ENCODE assay signal across 9 mouse cellular contexts in the genomic region with DNA sequence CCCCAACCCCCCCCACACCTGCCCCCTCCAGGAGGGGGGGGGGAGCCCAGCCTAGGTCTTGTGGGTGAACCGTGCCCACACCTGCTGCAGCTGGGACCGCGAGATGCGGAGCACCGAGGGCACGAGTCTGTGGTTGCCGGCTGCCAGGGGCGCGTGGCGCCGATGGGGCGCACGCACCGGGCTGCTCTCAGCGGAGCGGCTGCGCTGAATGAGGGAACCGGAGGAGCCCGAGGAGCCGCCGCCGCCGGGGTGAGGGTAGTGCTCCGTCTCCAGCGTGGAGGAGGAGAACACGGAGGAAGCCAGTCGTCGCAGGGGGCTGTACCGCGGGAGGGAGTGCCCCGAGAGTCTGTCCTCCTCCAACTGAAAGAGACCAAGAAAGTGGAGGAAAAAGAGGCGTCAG. TPM values are rescaled to one million over a fixed set of nuclear protein-coding genes. Genes with fewer than 3 reads are reported as not detected.
DNase-seq lines count a peak whose midpoint lies in the region; ATAC-seq and TF ChIP-seq lines count a peak whose summit lies in the region.
"Had no signal": no experiment of that assay in that cellular context is flagged by ENCODE, and none has a peak within 500 bp of the region (broad histone marks: within the 10 kb centered on the region; RNA-seq: fewer than 3 reads in every experiment).

No protein-coding gene starts in this region.

- H3K9me3 ChIP-seq in heart, embryonic 15.5 days (replicated peaks) = no peaks in the 10 kb centered on the region
- H3K9me3 ChIP-seq in embryonic facial prominence, embryonic 11.5 days (replicated peaks; ENCODE audit: control insufficient read depth, low read length) = no peaks in the 10 kb centered on the region
- no peaks in the 10 kb centered on the region for H3K9me3 ChIP-seq in intestine, embryonic 15.5 days
- H3K9me3 ChIP-seq in midbrain, postnatal 0 days (ENCODE audit: low read length) = no peaks in the 10 kb centered on the region

- H3K4me2 ChIP-seq in heart, embryonic 15.5 days = peak overlapping the region; percentile 84
- peak overlapping the region; percentile 57 for H3K4me2 ChIP-seq in embryonic facial prominence, embryonic 11.5 days (ENCODE audit: low read depth, low read length)
- H3K4me2 ChIP-seq in intestine, embryonic 15.5 days (replicated peaks) = peak overlapping the region; percentile 77
- H3K4me2 ChIP-seq in midbrain, postnatal 0 days (ENCODE audit: low read depth, low read length, poor library complexity, severe bottlenecking) = 0 out of 2 replicates have a peak overlapping the region, but pooled peaks have one; percentile 6

- no peak for DNase-seq in heart, adult 8-10 months (ENCODE audit: low spot score)
- DNase-seq in embryonic facial prominence, embryonic 11.5 days (ENCODE audit: low spot score) = peak; percentile 18
- DNase-seq in midbrain, postnatal 0 days (ENCODE audit: low spot score) = no peak
- no peak for DNase-seq in urinary bladder, adult 18-20 months (ENCODE audit: low spot score in 2 of 2)
- DNase-seq in spleen, adult 12 weeks (ENCODE audit: low spot score) = no peak
- DNase-seq: cerebellum, adult 2 months had no signal

- peaks cover 65% of the 10 kb centered on the region for H3K27me3 ChIP-seq in heart, embryonic 15.5 days
- peaks cover 31% of the 10 kb centered on the region for H3K27me3 ChIP-seq in embryonic facial prominence, embryonic 11.5 days (ENCODE audit: control insufficient read depth, insufficient read depth, low read length)
- H3K27me3 ChIP-seq in intestine, embryonic 15.5 days (replicated peaks) = peaks cover 54% of the 10 kb centered on the region
- no peaks in the 10 kb centered on the region for H3K27me3 ChIP-seq in midbrain, postnatal 0 days (ENCODE audit: insufficient read depth, low read length)

- no peak for TF ChIP-seq CTCF in midbrain, postnatal 0 days (IDR thresholded peaks at IDR 0.05)

- H3K36me3 ChIP-seq in heart, embryonic 15.5 days = no peaks in the 10 kb centered on the region
- H3K36me3 ChIP-seq in embryonic facial prominence, embryonic 11.5 days (replicated peaks; ENCODE audit: control insufficient read depth, insufficient read depth, low read depth, low read length) = no peaks in the 10 kb centered on the region
- H3K36me3 ChIP-seq in intestine, embryonic 15.5 days = no peaks in the 10 kb centered on the region
- peaks cover 19% of the 10 kb centered on the region for H3K36me3 ChIP-seq in midbrain, postnatal 0 days (ENCODE audit: insufficient read depth, low read length)

- WGBS in heart, embryonic 15.5 days = under 1% methylated on average over 32 of the region's 32 CpGs
- WGBS in embryonic facial prominence, embryonic 11.5 days = 1% methylated on average over 32 of the region's 32 CpGs
- WGBS in intestine, embryonic 15.5 days = 1% methylated on average over 32 of the region's 32 CpGs
- WGBS in midbrain, postnatal 0 days = 14% methylated on average over 28 of the region's 32 CpGs

- ATAC-seq in heart, embryonic 15.5 days (replicated peaks; ENCODE audit: insufficient number of reproducible peaks, insufficient read depth, low FRiP score, low read depth) = no peak
- no peak for ATAC-seq in embryonic facial prominence, embryonic 11.5 days (replicated peaks; ENCODE audit: insufficient number of reproducible peaks, low FRiP score, low TSS enrichment, low read depth)
- 0 out of 2 replicates have a peak, but pooled peaks have one; percentile 11 for ATAC-seq in intestine, embryonic 15.5 days
- no peak for ATAC-seq in midbrain, postnatal 0 days (ENCODE audit: low FRiP score)
- ATAC-seq in frontal cortex, adult (ENCODE audit: low TSS enrichment) = no peak

- H3K9ac ChIP-seq in heart, embryonic 15.5 days = peak overlapping the region; percentile 57
- H3K9ac ChIP-seq in embryonic facial prominence, embryonic 11.5 days (replicated peaks; ENCODE audit: low read length) = peak overlapping the region; percentile 44
- H3K9ac ChIP-seq in intestine, embryonic 15.5 days = peak overlapping the region; percentile 21; the same call in 1 of the 2 replicates
- H3K9ac ChIP-seq in midbrain, postnatal 0 days (replicated peaks; ENCODE audit: low read length, poor library complexity, severe bottlenecking) = no peak overlapping the region

- H3K27ac ChIP-seq in heart, embryonic 15.5 days = no peak overlapping the region
- no peak overlapping the region for H3K27ac ChIP-seq in embryonic facial prominence, embryonic 11.5 days (replicated peaks; ENCODE audit: low read depth, low read length)
- H3K27ac ChIP-seq in intestine, embryonic 15.5 days = no peak overlapping the region
- H3K27ac ChIP-seq in midbrain, postnatal 0 days (ENCODE audit: low read depth, low read length) = no peak overlapping the region

- H3K4me1 ChIP-seq in heart, embryonic 15.5 days (replicated peaks) = peaks cover 40% of the 10 kb centered on the region
- H3K4me1 ChIP-seq in embryonic facial prominence, embryonic 11.5 days (ENCODE audit: control insufficient read depth, insufficient read depth, low read length) = peaks cover 8% of the 10 kb centered on the region; the same call in 1 of the 2 replicates
- H3K4me1 ChIP-seq in intestine, embryonic 15.5 days (replicated peaks) = peaks cover 18% of the 10 kb centered on the region
- H3K4me1 ChIP-seq in midbrain, postnatal 0 days (ENCODE audit: insufficient read depth, low read length) = no peaks in the 10 kb centered on the region

- peak overlapping the region; percentile 47 for H3K4me3 ChIP-seq in heart, embryonic 15.5 days
- H3K4me3 ChIP-seq in embryonic facial prominence, embryonic 11.5 days (ENCODE audit: low read depth, low read length) = peak overlapping the region; percentile 27
- H3K4me3 ChIP-seq in intestine, embryonic 15.5 days (replicated peaks) = peak overlapping the region; percentile 36
- H3K4me3 ChIP-seq in midbrain, postnatal 0 days (ENCODE audit: low read depth, low read length) = no peak overlapping the region; the same call in 1 of the 2 replicates

RNA-seq across cellular contexts. Expression of a gene that starts 22.4 kb away (rescaled TPM):
- polyA plus RNA-seq in heart, embryonic 15.5 days (2015; fragmentation: Nextera tagmentation; extraction: Ambion mirVana) = 0.25 and 0.74 TPM in 2 replicates
- total RNA-seq in heart, adult 8-10 months (2022) = not detected
- not detected in 2 replicates for polyA plus RNA-seq in embryonic facial prominence, embryonic 11.5 days (2014; fragmentation: Nextera tagmentation; extraction: Ambion mirVana)
- not detected in 2 replicates for polyA plus RNA-seq in intestine, embryonic 15.5 days (2015; fragmentation: Nextera tagmentation; extraction: Ambion mirVana)
- total RNA-seq in midbrain, postnatal 0 days (2014; rRNA removed) = 0.93 TPM in 1 of 2 replicates, not detected in the other
- polyA plus RNA-seq in midbrain, postnatal 0 days (2015; fragmentation: Nextera tagmentation; extraction: Ambion mirVana) = 0.20 TPM in 1 of 2 replicates, not detected in the other

RNA-seq across cellular contexts. Expression of a gene that starts 26.8 kb away (rescaled TPM):
- 0.05 and 0.29 TPM in 2 replicates for polyA plus RNA-seq in heart, embryonic 15.5 days (2015; fragmentation: Nextera tagmentation; extraction: Ambion mirVana)
- under 1 TPM; 0.11 to 0.41 (median 0.24) TPM for total RNA-seq in heart, adult 8-10 months (2022)
- polyA plus RNA-seq in embryonic facial prominence, embryonic 11.5 days (2014; fragmentation: Nextera tagmentation; extraction: Ambion mirVana) = 0.38 and 0.63 TPM in 2 replicates
- 0.24 and 0.26 TPM in 2 replicates for polyA plus RNA-seq in intestine, embryonic 15.5 days (2015; fragmentation: Nextera tagmentation; extraction: Ambion mirVana)
- total RNA-seq in midbrain, postnatal 0 days (2014; rRNA removed) = 46.8 and 50.1 TPM in 2 replicates
- 5.4 and 6.1 TPM in 2 replicates for polyA plus RNA-seq in midbrain, postnatal 0 days (2015; fragmentation: Nextera tagmentation; extraction: Ambion mirVana)

RNA-seq across cellular contexts. Expression of a gene that starts 31.9 kb away (rescaled TPM):
- polyA plus RNA-seq in heart, embryonic 15.5 days (2015; fragmentation: Nextera tagmentation; extraction: Ambion mirVana) = 3.5 and 28.8 TPM in 2 replicates
- total RNA-seq in heart, adult 8-10 months (2022) = 1 to 10 TPM in 1 of 4 experiments, under 1 TPM in 3; 0.54 to 1.0 (median 0.88) TPM
- polyA plus RNA-seq in embryonic facial prominence, embryonic 11.5 days (2014; fragmentation: Nextera tagmentation; extraction: Ambion mirVana) = 0.43 and 1.0 TPM in 2 replicates
- polyA plus RNA-seq in intestine, embryonic 15.5 days (2015; fragmentation: Nextera tagmentation; extraction: Ambion mirVana) = 0.92 TPM in 1 of 2 replicates, not detected in the other
- 2.0 and 3.0 TPM in 2 replicates for total RNA-seq in midbrain, postnatal 0 days (2014; rRNA removed)
- 1.5 and 2.1 TPM in 2 replicates for polyA plus RNA-seq in midbrain, postnatal 0 days (2015; fragmentation: Nextera tagmentation; extraction: Ambion mirVana)

RNA-seq across cellular contexts. Expression of a gene that starts 35.8 kb away (rescaled TPM):
- polyA plus RNA-seq in heart, embryonic 15.5 days (2015; fragmentation: Nextera tagmentation; extraction: Ambion mirVana) = 23.1 and 27.6 TPM in 2 replicates
- total RNA-seq in heart, adult 8-10 months (2022) = 1 to 10 TPM; 1.7 to 2.2 (median 1.8) TPM
- polyA plus RNA-seq in embryonic facial prominence, embryonic 11.5 days (2014; fragmentation: Nextera tagmentation; extraction: Ambion mirVana) = 65.9 and 74.9 TPM in 2 replicates
- 48.7 and 48.9 TPM in 2 replicates for polyA plus RNA-seq in intestine, embryonic 15.5 days (2015; fragmentation: Nextera tagmentation; extraction: Ambion mirVana)
- total RNA-seq in midbrain, postnatal 0 days (2014; rRNA removed) = 4.0 and 4.1 TPM in 2 replicates
- 10.2 and 10.4 TPM in 2 replicates for polyA plus RNA-seq in midbrain, postnatal 0 days (2015; fragmentation: Nextera tagmentation; extraction: Ambion mirVana)

Comparison
In these comparisons a context has a peak if more than half of its experiments do, and no peak if none do; other contexts are left out.
1. H3K4me2 ChIP-seq: peak in every context shown above with its lines; median percentile 84 in heart, embryonic 15.5 days; 77 in intestine, embryonic 15.5 days; 57 in embryonic facial prominence, embryonic 11.5 days; 6 in midbrain, postnatal 0 days.